Mouse (Mus musculus): ENCODE measurements around the gene Itprip.

- TF ChIP-seq CTCF (IDR thresholded peaks at IDR 0.05; ENCODE audit: low read depth, low read length) (no peak), TAL1 (conservative IDR thresholded peaks at IDR 0.05; ENCODE audit: low read depth, low read length) (no peak)
Observed at GRCm38 (mm10) chr19:47862581-47862980, 56.5 kb downstream of the Itprip start.
